Mouse (Mus musculus): Measurements from ENCODE around the gene Cldn19. TPM values are rescaled to one million over a fixed set of nuclear protein-coding genes. Genes with fewer than 3 reads are reported as not detected.

Gene Cldn19
- not detected in 2 replicates for polyA plus RNA-seq (2014; fragmentation: Nextera tagmentation; extraction: Ambion mirVana)

DNA sequence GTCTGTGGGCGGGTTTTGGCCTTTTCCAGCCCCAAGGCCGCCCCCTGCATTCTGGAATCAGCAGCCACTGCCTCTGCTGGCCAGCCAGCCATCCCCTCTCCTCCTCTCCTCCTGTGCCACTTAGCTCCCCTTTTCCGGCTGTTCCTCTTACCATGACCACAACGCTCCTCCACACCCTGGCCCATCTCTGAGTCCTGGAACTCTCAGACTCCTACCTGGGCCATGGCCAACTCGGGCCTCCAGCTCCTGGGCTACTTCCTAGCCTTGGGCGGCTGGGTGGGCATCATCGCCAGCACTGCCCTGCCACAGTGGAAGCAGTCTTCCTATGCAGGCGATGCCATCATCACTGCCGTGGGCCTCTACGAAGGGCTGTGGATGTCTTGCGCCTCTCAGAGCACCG lies at the start of gene Cldn19:
Gene Cldn19, plus strand, starts transcription at position 64 of the 400 bp plus-strand sequence.
- Histone ChIP-seq H3K9ac (ENCODE audit: low read depth, low read length) (no peak within 1 kb of the TSS), H3K4me3 (ENCODE audit: low read depth, low read length) (no peak within 1 kb of the TSS), H3K4me2 (no peak within 1 kb of the TSS), H3K27me3 (replicated peaks; ENCODE audit: control insufficient read depth, insufficient read depth, low read length) (no peaks in the 10 kb centered on the region), H3K27ac (ENCODE audit: low read depth, low read length) (no peak within 1 kb of the TSS), H3K4me1 (replicated peaks; ENCODE audit: control insufficient read depth, insufficient read depth, low read length) (0 out of 2 replicates have a peak, but pooled peaks cover 2% of the 10 kb centered on the region), H3K36me3 (ENCODE audit: control insufficient read depth, insufficient read depth, low read length) (no peaks in the 10 kb centered on the region), H3K9me3 (ENCODE audit: control insufficient read depth, low read length) (no peaks in the 10 kb centered on the region)
- WGBS, result 77% methylated on average over 12 of the region's 12 CpGs
- ATAC-seq (replicated peaks; ENCODE audit: low FRiP score), result no peak
- no peak for DNase-seq (ENCODE audit: low spot score)

DNA sequence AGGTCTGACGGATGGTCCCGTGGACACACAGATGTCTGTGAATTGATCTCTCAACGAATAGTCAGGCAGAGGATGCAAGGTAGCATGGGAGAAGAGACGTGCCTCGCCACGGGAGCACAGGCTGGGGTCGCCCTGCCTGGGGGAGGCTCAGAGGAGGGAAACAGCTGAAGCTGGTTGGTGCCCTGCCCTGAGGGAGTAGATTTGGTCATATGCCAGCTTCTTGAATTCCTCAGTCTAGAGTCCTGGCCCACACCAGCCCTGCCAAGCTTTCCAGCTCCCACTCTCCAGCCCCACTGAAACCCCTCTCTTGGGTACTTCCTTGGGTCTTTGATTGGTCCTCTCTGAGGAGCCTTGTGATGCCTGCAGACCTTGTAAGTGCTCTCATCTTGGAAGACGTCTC lies 38.5 kb upstream of the Cldn19 start:
- Histone ChIP-seq H3K27me3 (replicated peaks; ENCODE audit: control insufficient read depth, insufficient read depth, low read length) (peaks cover 5% of the 10 kb centered on the region; the same call in 1 of the 2 replicates), H3K4me1 (replicated peaks; ENCODE audit: control insufficient read depth, insufficient read depth, low read length) (no peaks in the 10 kb centered on the region; the same call in 1 of the 2 replicates), H3K4me2 (no peak overlapping the region), H3K9ac (ENCODE audit: low read depth, low read length) (no peak overlapping the region), H3K27ac (ENCODE audit: low read depth, low read length) (no peak overlapping the region), H3K4me3 (ENCODE audit: low read depth, low read length) (no peak overlapping the region), H3K9me3 (ENCODE audit: control insufficient read depth, low read length) (no peaks in the 10 kb centered on the region), H3K36me3 (ENCODE audit: control insufficient read depth, insufficient read depth, low read length) (no peaks in the 10 kb centered on the region)
- ATAC-seq (replicated peaks; ENCODE audit: low FRiP score) (no peak), DNase-seq (ENCODE audit: low spot score) (no peak)
- 78% methylated on average over 8 of the region's 8 CpGs for WGBS

DNA sequence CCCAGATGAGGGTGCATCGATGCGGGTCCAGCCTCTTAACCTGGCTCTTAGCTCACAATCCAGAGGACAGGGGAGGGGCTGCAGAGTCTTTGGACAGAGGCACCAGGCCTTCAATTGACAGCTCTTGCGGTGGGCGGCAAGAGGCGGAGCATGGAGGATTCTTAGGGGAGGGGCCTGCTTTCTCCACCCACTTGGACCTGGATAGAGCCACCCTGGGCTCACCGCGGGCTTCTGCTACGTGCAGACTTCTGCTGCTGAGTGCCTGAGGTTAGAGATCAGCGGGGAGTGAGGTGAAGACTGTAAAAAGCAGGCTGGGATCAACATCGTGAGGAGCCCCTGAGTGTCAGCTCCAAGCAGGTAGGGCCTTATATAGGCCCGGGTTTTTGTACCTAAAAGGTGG lies 37.0 kb upstream of the Cldn19 start, which contains the start of gene Tmem269:
Gene Tmem269, minus strand, starts transcription at position 49 of the 400 bp plus-strand sequence.
- H3K27me3 ChIP-seq (replicated peaks; ENCODE audit: control insufficient read depth, insufficient read depth, low read length), result peaks cover 5% of the 10 kb centered on the region; the same call in 1 of the 2 replicates
- DNase-seq (ENCODE audit: low spot score), result no peak
- H3K4me2 ChIP-seq, result no peak within 1 kb of the TSS
- no peak within 1 kb of the TSS for H3K4me3 ChIP-seq (ENCODE audit: low read depth, low read length)
- no peak within 1 kb of the TSS for H3K9ac ChIP-seq (ENCODE audit: low read depth, low read length)
- H3K36me3 ChIP-seq (ENCODE audit: control insufficient read depth, insufficient read depth, low read length), result no peaks in the 10 kb centered on the region
- H3K9me3 ChIP-seq (ENCODE audit: control insufficient read depth, low read length), result no peaks in the 10 kb centered on the region
- peak; percentile 61; the same call in 1 of the 2 replicates for ATAC-seq (replicated peaks; ENCODE audit: low FRiP score)
- WGBS, result 16% methylated on average over 11 of the region's 11 CpGs
- H3K4me1 ChIP-seq (replicated peaks; ENCODE audit: control insufficient read depth, insufficient read depth, low read length), result no peaks in the 10 kb centered on the region; the same call in 1 of the 2 replicates
- no peak within 1 kb of the TSS for H3K27ac ChIP-seq (ENCODE audit: low read depth, low read length)

DNA sequence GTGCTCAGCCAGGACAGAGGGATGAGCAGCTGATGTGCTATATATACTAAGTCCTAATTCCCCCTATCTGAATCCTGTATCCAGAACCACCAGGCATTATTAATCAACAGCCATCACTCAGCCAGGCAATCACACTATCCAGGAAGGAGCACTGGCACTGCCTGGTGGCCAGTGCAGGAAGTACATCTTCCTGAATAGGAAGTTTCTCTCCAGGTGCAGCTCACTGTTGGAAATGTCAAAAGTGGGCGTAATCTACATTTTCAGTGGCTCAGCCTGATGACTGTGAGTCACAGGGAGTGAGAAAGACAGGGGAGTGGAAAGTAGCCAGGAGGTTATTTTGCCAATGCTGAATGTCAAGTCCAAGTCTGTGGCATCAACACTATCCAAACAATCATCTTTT lies 31.5 kb upstream of the Cldn19 start:
- H3K4me1 ChIP-seq (replicated peaks; ENCODE audit: control insufficient read depth, insufficient read depth, low read length), result no peaks in the 10 kb centered on the region
- no peak overlapping the region for H3K27ac ChIP-seq (ENCODE audit: low read depth, low read length)
- DNase-seq (ENCODE audit: low spot score), result no peak
- H3K4me2 ChIP-seq, result no peak overlapping the region
- peak; percentile 42; the same call in 1 of the 2 replicates for ATAC-seq (replicated peaks; ENCODE audit: low FRiP score)
- H3K9me3 ChIP-seq (ENCODE audit: control insufficient read depth, low read length), result no peaks in the 10 kb centered on the region
- WGBS, result 88% methylated on average over 1 of the region's 1 CpGs
- no peak overlapping the region for H3K9ac ChIP-seq (ENCODE audit: low read depth, low read length)
- no peak overlapping the region for H3K4me3 ChIP-seq (ENCODE audit: low read depth, low read length)
- H3K27me3 ChIP-seq (replicated peaks; ENCODE audit: control insufficient read depth, insufficient read depth, low read length), result no peaks in the 10 kb centered on the region
- peaks cover 25% of the 10 kb centered on the region for H3K36me3 ChIP-seq (ENCODE audit: control insufficient read depth, insufficient read depth, low read length)

DNA sequence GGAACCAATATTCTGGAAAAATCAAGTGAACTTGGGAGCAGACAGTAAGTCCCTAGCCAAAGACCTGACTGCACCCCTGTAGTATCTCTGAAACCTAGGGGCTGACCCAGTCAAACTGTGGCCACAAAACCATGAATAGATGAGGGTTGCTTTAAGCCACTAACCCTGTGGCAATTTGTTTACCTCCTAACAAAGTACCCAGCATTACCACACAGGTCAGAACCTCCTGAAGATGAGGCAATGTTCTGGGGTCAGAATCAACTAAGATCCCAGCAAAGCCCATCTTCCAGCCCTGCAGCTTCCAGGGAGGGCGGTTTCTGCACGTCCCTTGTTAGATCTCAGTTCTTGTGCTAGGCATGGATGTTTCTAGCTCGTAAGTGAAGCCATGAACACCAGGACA lies 30.7 kb upstream of the Cldn19 start:
- no peaks in the 10 kb centered on the region for H3K9me3 ChIP-seq (ENCODE audit: control insufficient read depth, low read length)
- no peak overlapping the region for H3K4me2 ChIP-seq
- ATAC-seq (replicated peaks; ENCODE audit: low FRiP score), result no peak
- no peaks in the 10 kb centered on the region for H3K4me1 ChIP-seq (replicated peaks; ENCODE audit: control insufficient read depth, insufficient read depth, low read length)
- peaks cover 25% of the 10 kb centered on the region for H3K36me3 ChIP-seq (ENCODE audit: control insufficient read depth, insufficient read depth, low read length)
- H3K27ac ChIP-seq (ENCODE audit: low read depth, low read length), result no peak overlapping the region
- WGBS, result 91% methylated on average over 3 of the region's 3 CpGs
- H3K9ac ChIP-seq (ENCODE audit: low read depth, low read length), result no peak overlapping the region
- DNase-seq (ENCODE audit: low spot score), result no peak
- no peak overlapping the region for H3K4me3 ChIP-seq (ENCODE audit: low read depth, low read length)
- no peaks in the 10 kb centered on the region for H3K27me3 ChIP-seq (replicated peaks; ENCODE audit: control insufficient read depth, insufficient read depth, low read length)

DNA sequence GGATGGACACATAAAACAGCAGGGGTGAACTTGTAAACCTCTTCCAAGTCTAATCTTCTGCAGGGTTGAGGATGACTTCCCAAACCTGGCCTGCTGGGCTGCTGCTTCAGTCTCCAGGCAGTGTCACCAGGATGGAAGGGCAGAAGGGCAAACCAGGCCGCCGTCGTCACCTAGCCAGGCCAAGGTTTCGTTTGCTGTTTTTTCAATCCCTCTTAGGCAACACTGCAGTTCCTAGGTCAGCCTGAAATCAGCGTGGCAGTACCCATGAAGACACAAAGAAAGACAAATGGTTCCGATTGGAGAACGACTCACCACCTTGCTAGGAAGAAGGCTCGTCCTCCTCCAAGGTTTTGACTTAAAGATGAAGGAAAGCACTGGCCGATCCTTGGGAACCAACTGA lies 29.5 kb upstream of the Cldn19 start:
- no peak overlapping the region for H3K9ac ChIP-seq (ENCODE audit: low read depth, low read length)
- 88% methylated on average over 9 of the region's 9 CpGs for WGBS
- H3K4me3 ChIP-seq (ENCODE audit: low read depth, low read length), result no peak overlapping the region
- no peak overlapping the region for H3K27ac ChIP-seq (ENCODE audit: low read depth, low read length)
- H3K9me3 ChIP-seq (ENCODE audit: control insufficient read depth, low read length), result no peaks in the 10 kb centered on the region
- no peaks in the 10 kb centered on the region for H3K27me3 ChIP-seq (replicated peaks; ENCODE audit: control insufficient read depth, insufficient read depth, low read length)
- DNase-seq (ENCODE audit: low spot score), result no peak
- no peak for ATAC-seq (replicated peaks; ENCODE audit: low FRiP score)
- H3K4me2 ChIP-seq, result no peak overlapping the region
- no peaks in the 10 kb centered on the region for H3K4me1 ChIP-seq (replicated peaks; ENCODE audit: control insufficient read depth, insufficient read depth, low read length)
- peaks cover 25% of the 10 kb centered on the region for H3K36me3 ChIP-seq (ENCODE audit: control insufficient read depth, insufficient read depth, low read length)

DNA sequence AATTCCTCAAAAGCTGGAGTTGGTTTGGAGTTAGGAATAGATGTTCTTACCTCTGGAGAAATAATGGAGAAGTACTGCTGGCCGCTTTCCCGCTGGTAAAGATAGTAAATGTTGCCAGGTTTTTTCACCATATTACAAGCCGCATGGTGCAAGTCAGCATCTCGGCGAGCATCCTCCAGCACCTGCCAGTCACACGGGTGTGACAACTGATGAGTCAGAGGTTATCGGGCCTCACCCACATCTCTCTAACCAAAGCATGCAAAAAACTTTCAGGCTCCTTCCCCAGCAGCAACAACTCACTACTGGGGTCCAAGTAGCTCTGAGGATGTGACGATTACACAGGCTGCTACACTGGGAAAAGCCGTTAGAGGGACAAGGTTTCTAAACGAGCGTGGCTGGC lies 28.5 kb upstream of the Cldn19 start:
- H3K9ac ChIP-seq (ENCODE audit: low read depth, low read length), result no peak overlapping the region
- DNase-seq (ENCODE audit: low spot score), result no peak
- no peak overlapping the region for H3K4me3 ChIP-seq (ENCODE audit: low read depth, low read length)
- peaks cover 4% of the 10 kb centered on the region; the same call in 1 of the 2 replicates for H3K4me1 ChIP-seq (replicated peaks; ENCODE audit: control insufficient read depth, insufficient read depth, low read length)
- no peaks in the 10 kb centered on the region for H3K27me3 ChIP-seq (replicated peaks; ENCODE audit: control insufficient read depth, insufficient read depth, low read length)
- WGBS, result 92% methylated on average over 11 of the region's 11 CpGs
- H3K4me2 ChIP-seq, result no peak overlapping the region
- H3K36me3 ChIP-seq (ENCODE audit: control insufficient read depth, insufficient read depth, low read length), result peaks cover 25% of the 10 kb centered on the region
- no peaks in the 10 kb centered on the region for H3K9me3 ChIP-seq (ENCODE audit: control insufficient read depth, low read length)
- ATAC-seq (replicated peaks; ENCODE audit: low FRiP score), result no peak
- no peak overlapping the region for H3K27ac ChIP-seq (ENCODE audit: low read depth, low read length)

DNA sequence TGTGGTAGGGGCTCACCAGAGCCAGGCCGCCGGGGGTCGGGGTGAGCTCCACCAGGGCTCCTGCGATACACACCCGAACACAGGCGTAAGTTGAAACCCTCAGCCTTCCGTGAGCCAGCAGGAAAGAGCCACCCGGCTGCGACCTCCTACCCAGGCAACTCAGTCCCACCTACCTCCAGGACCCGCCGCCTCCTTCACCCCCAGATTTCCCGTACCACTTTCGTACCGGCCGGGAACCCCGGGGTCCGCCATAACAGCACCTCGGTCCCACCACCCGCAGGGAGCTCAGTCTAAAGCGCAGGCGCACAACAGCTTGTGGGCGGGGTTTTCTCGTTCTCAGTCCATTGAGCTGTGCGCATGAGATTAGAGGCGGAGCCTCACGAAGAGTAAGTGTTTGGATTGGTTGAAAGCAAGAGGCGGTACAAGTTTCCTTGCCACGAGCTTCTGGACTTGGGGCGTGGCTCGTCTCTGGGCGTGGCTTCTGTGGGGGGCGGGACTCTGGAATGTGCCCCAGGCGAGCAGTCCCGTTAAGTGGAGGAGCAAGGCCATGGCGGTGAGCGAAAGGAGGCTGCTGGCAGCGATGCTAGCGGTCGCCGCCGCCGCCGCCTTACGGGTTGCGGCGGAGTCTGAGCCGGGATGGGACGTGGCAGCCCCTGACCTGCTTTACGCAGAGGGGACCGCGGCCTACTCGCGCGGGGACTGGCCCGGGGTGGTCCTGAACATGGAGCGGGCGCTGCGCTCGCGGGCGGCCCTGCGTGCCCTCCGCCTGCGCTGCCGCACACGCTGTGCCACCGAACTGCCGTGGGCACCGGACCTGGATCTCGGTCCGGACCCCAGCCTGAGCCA lies 22.6 kb upstream of the Cldn19 start, which contains the start of the genes AU022252 and P3h1:
Gene AU022252, minus strand, starts transcription at position 303 of the 846 bp plus-strand sequence.
Gene P3h1, plus strand, starts transcription at position 506 of the 846 bp plus-strand sequence.
- under 1% methylated on average over 70 of the region's 71 CpGs for WGBS
- ATAC-seq (replicated peaks; ENCODE audit: low FRiP score) (peak; percentile 96), DNase-seq (ENCODE audit: low spot score) (peak; percentile 94)
- Histone ChIP-seq H3K27ac (ENCODE audit: low read depth, low read length) (0 out of 2 replicates have a peak within 1 kb of the TSS, but pooled peaks have one; percentile 19), H3K4me2 (peak within 1 kb of the TSS; percentile 94), H3K36me3 (ENCODE audit: control insufficient read depth, insufficient read depth, low read length) (peaks cover 7% of the 10 kb centered on the region; the same call in 1 of the 2 replicates), H3K9me3 (ENCODE audit: control insufficient read depth, low read length) (no peaks in the 10 kb centered on the region), H3K4me3 (ENCODE audit: low read depth, low read length) (peak within 1 kb of the TSS; percentile 84), H3K4me1 (replicated peaks; ENCODE audit: control insufficient read depth, insufficient read depth, low read length) (peaks cover 4% of the 10 kb centered on the region; the same call in 1 of the 2 replicates), H3K27me3 (replicated peaks; ENCODE audit: control insufficient read depth, insufficient read depth, low read length) (no peaks in the 10 kb centered on the region), H3K9ac (ENCODE audit: low read depth, low read length) (peak within 1 kb of the TSS; percentile 81)
